Mouse (Mus musculus): ENCODE results near the gene Cxcl9.

DNA sequence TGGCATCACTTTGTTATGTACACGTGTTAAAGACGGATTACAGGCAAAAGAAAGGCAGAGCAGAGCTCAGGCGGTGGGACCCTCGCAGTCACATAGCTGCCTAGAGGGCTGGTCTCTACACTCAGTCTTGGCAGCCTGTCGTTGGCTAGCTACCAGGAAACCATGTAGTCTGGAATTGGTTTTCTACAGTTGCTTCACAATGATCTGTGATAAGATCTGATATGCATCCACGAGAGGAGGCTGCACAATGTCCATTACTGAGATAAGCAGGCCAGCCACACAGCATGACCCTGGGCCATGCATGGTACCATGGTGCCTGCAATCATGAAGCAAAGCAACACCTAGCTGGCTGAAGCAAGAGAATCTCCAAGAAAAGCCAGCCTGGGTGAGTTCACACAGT lies 40.0 kb downstream of the Cxcl9 start:
- no peak for TF ChIP-seq GATA1 (IDR thresholded peaks at IDR 0.05; ENCODE audit: borderline replicate concordance, low read length)
- TF ChIP-seq CTCF (IDR thresholded peaks at IDR 0.05; ENCODE audit: low read depth, low read length): no peak
- TF ChIP-seq TAL1 (conservative IDR thresholded peaks at IDR 0.05; ENCODE audit: low read depth, low read length): peak; percentile 28; the same call in 1 of the 2 replicates
